Mouse (Mus musculus): ENCODE data around the gene Glipr2.
A peak's percentile ranks its signal among the peaks of the same experiment; 100 is the strongest.

Glipr2 gene

GRCm38 (mm10) chr4:43970393-43971330 lies 13.5 kb downstream of the Glipr2 start:
- DNase-seq (ENCODE audit: low spot score): no peak

- no peak for DNase-seq (ENCODE audit: low spot score)
Observed at GRCm38 (mm10) chr4:43971541-43972136, 14.4 kb downstream of the Glipr2 start.

GRCm38 (mm10) chr4:43972137-43972591 lies 15.0 kb downstream of the Glipr2 start:
- no peak for DNase-seq (ENCODE audit: low spot score)

- DNase-seq (ENCODE audit: low spot score): no peak
Observed at GRCm38 (mm10) chr4:43973526-43973981, 16.4 kb downstream of the Glipr2 start.

DNA sequence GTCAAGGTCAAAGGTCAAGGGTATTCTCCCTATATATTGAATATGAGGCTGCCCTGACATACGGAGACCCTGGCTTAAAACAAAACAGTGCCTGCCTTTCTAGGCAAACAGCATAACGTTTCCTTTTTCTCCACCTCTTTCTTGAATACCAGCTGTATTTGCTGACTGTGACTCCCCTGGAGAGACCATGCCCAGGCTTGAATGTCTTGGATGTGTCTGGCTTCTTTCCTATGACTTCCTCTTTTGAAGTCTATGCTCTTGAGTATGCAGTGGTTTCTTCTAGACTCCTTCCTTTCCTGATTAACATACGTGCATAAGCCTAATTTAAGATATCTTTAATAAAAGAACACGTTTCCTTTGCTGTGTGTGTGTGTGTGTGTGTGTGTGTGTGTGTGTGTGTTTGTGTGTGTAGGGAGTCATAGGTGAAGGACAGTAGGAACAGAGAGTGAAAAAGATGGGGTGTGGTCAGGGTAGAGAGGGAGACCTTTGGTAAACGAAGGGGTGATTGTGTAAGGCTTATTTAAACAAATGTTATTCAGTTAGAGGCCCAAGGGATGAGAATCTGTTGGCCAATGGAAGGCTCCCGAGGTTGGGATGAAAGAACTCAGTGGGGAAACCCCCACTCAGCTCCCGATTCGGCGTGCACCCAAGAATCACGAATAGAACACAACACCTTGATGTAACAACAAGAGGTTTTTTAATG lies 17.9 kb downstream of the Glipr2 start:
- DNase-seq (ENCODE audit: low spot score): no peak

GRCm38 (mm10) chr4:43976223-43976740 lies 19.1 kb downstream of the Glipr2 start:
- no peak for DNase-seq (ENCODE audit: low spot score)

GRCm38 (mm10) chr4:43978521-43979443 lies 21.6 kb downstream of the Glipr2 start:
- no peak for DNase-seq (ENCODE audit: low spot score)

DNA sequence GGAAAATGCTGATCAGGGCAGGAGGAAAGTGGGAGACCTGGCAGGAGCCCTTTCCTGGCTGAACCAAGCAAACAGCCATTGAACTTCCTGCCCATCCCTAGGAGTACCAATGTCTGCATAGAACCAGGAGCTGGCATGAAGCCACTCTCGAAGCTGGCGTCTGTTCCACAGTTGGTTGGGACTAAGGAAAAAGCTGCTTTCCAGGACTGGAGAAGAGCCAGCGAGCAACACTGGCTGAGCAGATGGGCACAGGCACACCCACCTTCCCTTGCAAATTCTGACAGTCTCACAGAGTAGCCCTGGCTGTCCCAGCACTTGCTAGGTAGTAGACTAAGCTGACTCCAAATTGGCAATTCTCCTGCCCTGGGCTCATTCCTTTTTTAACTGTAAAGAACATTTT lies 22.5 kb downstream of the Glipr2 start:
- DNase-seq (ENCODE audit: low spot score): no peak

DNA sequence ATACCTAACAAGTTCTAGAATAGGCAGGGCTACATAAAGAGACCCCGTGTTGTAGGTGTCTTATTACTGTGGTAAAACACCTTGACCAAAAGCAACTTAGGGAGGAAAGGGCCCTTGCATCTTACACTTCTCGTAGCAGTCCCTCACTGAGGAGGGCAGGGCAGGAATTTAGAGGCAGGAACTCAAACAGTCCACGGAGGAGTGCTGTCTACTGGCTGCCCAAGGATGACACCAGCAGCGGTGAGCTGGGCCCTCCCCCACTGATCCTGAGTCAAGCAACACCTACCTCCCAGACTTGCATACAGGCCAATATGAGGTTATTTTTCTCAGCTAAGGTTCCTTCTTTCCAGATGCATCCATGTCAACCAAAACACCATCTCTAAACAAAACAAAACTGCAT lies 23.0 kb downstream of the Glipr2 start:
- DNase-seq (ENCODE audit: low spot score): no peak

DNA sequence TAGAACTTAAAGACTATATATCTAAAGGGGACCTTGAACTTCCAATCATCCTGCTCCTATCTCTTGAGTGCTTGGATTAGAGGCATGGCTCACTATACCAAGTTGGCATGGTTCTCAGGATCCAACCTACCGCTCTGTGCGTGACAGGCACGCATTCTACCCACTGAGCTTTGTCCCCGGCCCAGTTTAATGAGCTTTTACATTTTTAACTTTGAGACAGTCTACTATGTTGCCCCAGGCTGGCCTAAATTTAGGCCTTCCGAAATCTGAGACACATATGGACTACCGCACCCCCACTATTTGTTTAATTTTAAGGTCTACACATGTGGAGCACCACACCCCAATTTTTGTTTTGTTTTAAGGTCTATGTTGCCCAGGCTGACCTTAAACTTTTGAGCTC lies 23.6 kb downstream of the Glipr2 start:
- no peak for DNase-seq (ENCODE audit: low spot score)

DNA sequence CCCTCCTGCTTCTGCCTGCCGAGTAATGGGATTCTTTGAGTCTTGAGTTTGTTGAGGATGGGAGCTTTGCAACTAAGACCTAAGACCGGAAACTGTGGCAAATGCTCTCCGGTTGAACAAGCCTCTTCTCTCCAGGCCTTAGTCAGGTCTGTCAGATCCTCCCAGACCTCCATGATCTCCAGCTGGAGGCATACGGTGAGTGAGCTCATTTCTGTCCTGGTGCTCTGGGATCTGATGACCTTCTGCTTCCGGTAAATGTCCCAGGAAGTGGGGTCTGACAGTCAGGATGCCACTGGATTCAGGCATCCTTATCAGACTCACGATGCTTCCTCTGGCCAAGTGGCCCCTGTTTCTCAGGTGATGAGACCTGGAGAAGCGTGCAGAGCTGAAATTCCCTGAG lies 24.1 kb downstream of the Glipr2 start:
- no peak for DNase-seq (ENCODE audit: low spot score)

GRCm38 (mm10) chr4:43982053-43982732 lies 25.0 kb downstream of the Glipr2 start:
- peak; percentile 97 for DNase-seq (ENCODE audit: low spot score)

DNA sequence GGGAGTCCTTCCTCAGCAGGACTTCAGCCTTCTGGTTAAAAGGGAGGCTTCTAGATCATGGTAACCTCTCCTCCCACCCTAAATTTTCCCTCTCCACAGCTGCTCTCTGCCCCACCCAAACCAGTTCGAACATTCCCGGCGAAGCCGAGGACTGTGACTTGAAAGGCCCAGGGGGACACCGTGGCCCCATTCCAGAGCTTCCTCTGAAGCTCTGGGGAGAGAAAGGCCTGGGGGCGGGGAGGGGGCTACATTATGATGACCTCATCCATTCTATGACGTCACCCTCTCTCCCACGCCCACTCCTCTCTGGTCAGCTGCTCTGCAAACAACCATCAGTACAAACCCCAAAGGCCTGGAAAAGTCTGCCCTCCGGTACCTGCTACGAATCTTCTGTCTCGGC lies 26.0 kb downstream of the Glipr2 start, which contains the start of gene Ccin:
Gene Ccin, plus strand, starts transcription at position 303 of the 400 bp plus-strand sequence.
- DNase-seq (ENCODE audit: low spot score): no peak

DNA sequence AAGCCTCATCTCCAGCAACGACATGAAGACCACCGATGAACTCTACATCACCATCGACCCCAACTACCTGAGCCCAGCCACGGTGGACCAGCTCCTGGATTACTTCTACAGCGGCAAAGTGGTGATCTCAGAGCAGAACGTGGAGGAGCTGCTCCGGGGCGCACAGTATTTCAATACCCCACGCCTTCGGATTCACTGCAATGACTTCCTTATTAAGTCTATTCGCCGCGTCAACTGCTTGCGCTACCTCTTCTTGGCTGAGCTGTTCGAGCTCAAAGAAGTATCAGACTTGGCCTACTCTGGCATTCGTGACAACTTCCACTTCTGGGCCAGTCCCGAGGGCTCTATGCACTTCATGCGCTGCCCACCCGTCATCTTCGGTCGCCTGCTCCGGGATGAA lies 26.6 kb downstream of the Glipr2 start:
- DNase-seq (ENCODE audit: low spot score): no peak

DNA sequence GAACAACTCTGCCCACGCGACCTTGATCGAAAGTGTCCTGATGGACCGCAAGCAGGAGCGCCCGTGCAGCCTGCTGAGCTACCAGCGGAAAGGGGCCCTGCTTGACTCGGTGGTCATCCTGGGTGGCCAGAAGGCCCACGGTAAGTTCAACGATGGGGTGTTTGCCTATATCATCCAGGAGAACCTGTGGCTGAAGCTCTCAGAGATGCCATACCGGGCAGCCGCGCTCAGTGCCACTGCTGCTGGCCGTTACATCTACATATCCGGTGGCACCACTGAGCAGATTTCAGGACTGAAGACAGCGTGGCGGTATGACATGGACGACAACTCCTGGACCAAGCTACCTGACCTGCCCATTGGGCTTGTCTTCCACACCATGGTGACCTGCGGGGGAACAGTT lies 27.1 kb downstream of the Glipr2 start:
- DNase-seq (ENCODE audit: low spot score): no peak

- no peak for DNase-seq (ENCODE audit: low spot score)
Observed at GRCm38 (mm10) chr4:43988976-43989375, 31.8 kb downstream of the Glipr2 start.

DNA sequence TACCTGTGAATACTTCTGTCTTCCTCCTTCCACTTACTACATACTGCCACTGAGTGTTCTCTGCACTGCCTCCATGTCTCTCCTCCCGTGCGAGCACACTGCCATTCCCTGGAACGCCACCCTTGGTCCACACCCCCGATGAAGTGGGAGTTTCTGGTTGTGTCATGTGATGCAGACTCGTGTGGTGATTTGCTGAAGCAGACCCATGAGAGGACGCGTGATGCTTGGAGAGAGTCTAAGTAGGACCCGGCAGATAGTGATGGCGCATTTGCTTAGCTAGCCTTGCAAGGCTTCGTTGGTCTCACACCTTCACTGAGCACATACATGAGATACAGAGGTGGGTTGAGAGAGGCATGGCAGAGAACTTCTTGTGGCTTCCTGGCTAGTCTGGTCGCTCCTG lies 35.9 kb downstream of the Glipr2 start:
- no peak for DNase-seq (ENCODE audit: low spot score)

DNA sequence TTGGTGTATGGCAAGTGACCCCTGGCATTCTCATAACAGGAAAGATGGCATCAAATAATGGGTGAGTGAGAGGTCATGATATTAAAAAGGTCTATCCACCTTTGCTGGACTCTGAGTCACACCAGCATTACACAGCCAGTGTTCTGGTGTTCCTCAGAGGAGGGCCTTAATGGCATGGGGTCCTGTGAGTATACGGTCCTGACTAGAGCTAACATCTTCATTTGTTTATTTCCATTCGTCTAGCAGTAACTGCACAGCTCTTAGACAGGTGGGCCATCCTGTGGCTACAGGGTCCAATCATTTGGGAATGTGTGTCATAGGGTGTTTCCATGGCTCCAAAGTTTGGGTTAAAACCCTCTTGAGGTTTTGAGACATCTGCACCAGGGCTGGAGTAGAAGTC lies 37.1 kb downstream of the Glipr2 start:
- DNase-seq (ENCODE audit: low spot score): no peak

DNA sequence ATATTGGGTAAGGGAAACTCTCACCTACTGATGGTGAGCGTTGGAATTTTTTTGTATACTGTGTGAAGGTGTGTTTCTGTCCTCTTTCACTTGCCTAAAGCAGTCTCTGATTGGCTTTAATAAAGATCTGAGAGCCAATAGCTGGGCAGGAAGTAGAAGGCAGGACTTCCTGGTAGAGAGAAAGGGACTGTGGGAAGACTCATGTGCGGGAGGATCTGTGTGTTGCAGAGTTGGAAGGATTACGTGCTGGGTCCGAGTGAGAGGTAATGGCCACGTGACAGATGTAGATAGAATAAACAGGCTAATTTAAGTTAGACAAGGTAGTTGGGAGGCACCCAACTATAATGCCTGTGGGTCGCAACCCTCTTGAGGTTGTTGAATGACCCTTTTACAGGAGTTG lies 46.4 kb downstream of the Glipr2 start:
- DNase-seq (ENCODE audit: low spot score): no peak

DNA sequence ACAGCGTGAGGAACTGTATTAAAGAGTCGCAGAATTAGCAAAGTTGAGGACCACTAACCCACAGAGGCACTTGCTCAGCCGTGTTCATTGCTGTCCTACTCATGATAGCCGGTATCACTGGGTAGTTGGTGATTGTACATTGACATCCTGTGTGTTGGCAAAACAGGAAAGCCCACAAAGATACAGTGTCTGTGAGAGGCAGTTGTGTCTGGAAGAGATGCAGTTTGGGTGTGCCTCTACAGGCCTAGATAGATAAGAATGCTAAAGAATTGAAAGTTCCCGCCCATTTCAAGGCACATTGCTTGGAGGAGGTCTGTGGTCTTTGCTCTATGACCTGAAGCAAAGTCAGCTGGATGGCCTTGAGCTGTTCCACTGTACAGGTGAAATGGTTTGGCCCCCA lies 46.9 kb downstream of the Glipr2 start, which contains the start of gene Clta:
Gene Clta, plus strand, starts transcription at position 327 of the 400 bp plus-strand sequence.
- no peak for DNase-seq (ENCODE audit: low spot score)

All from urinary bladder, postnatal 25 days (tissue).